Mouse (Mus musculus) midbrain, postnatal 0 days (tissue): ENCODE results near the gene Sumo1. TPM values are rescaled to one million over a fixed set of nuclear protein-coding genes. Genes with fewer than 3 reads are reported as not detected.

Source experiments
- ATAC-seq: fragments of 200-750 bp; cut with Nextera tagmentation; 2 replicates; pipeline ENCODE4 v1.8.0; 2017; ENCODE audit warnings: moderate number of reproducible peaks, mild to moderate bottlenecking, moderate TSS enrichment, moderate library complexity; ENCODE audit not compliant: low FRiP score
- DNase-seq: peaks from one replicate; pipeline ENCODE4 v3.0.0-alpha.2; 2015; ENCODE audit warnings: low spot score
- H3K27ac ChIP-seq: fragments of 300-500 bp; sonication (generic); 2 replicates; pipeline ENCODE4 v1.5.1; 2014; ENCODE audit warnings: low read depth, mild to moderate bottlenecking, low read length, mixed read lengths
- H3K27me3 ChIP-seq: fragments of 300-500 bp; sonication (generic); 2 replicates; pipeline ENCODE4 v1.6.1; 2014; ENCODE audit warnings: low read length, control low read depth, mixed read lengths; ENCODE audit not compliant: insufficient read depth
- H3K36me3 ChIP-seq: fragments of 300-500 bp; sonication (generic); 2 replicates; pipeline ENCODE4 v1.6.1; 2014; ENCODE audit warnings: low read length, control low read depth, mixed read lengths; ENCODE audit not compliant: insufficient read depth
- H3K4me1 ChIP-seq: fragments of 300-500 bp; sonication (generic); 2 replicates; pipeline ENCODE4 v1.6.1; 2014; ENCODE audit warnings: mild to moderate bottlenecking, control low read depth, antibody characterized with exemption, low read length, mixed read lengths; ENCODE audit not compliant: insufficient read depth
- H3K4me2 ChIP-seq: fragments of 300-500 bp; sonication (generic); 2 replicates; pipeline ENCODE4 v1.6.1; 2014; ENCODE audit warnings: low read depth, mild to moderate bottlenecking, low read length, mixed read lengths; ENCODE audit not compliant: poor library complexity, severe bottlenecking
- H3K4me3 ChIP-seq: fragments of 300-500 bp; sonication (generic); 2 replicates; pipeline ENCODE4 v1.5.1; 2014; ENCODE audit warnings: low read depth, mild to moderate bottlenecking, low read length, moderate library complexity
- H3K9ac ChIP-seq: fragments of 300-500 bp; sonication (generic); replicated peaks from 2 replicates; pipeline ENCODE4 v1.6.1; 2014; ENCODE audit warnings: mild to moderate bottlenecking, low read length, moderate library complexity, mixed read lengths; ENCODE audit not compliant: poor library complexity, severe bottlenecking
- H3K9me3 ChIP-seq: fragments of 300-500 bp; sonication (generic); 2 replicates; pipeline ENCODE4 v1.6.1; 2016; ENCODE audit warnings: low read length, control low read depth
- CTCF ChIP-seq: IDR thresholded peaks from 2 replicates; pipeline ENCODE4 v1.5.1; 2016; ENCODE audit warnings: antibody characterized with exemption, mild to moderate bottlenecking
- WGBS: fragments of 180-500 bp; shearing (Covaris S2); extraction: QIAGEN DNeasy Blood & Tissue Kit; methylation state at CpG from one replicate; pipeline ENCODE4 v1.1.7; 2014; 5-methylcytosine and 5-hydroxymethylcytosine counted together
- polyA plus RNA-seq: library from polyadenylated mRNA; unstranded; fragments of >200 nt; fragmentation: Nextera tagmentation; extraction: Ambion mirVana; gene quantifications from 2 replicates; pipeline ENCODE4 v1.2.1, GENCODE M21; 2015
- total RNA-seq: library from RNA; depleted of rRNA; stranded (reverse); fragments of >200 nt; gene quantifications from 2 replicates; pipeline ENCODE4 v1.2.3, GENCODE M21; 2014

Gene Sumo1
- total and polyA plus RNA-seq, 2 experiments from 2014 or later, result 81.6 to 319 TPM

GRCm38 (mm10) chr1:59687493-59687892 is 16.9 kb upstream of the Sumo1 start:
- no peaks in the 10 kb centered on the region; the same call in 1 of the 2 replicates for H3K36me3 ChIP-seq
- no peak overlapping the region for H3K27ac ChIP-seq
- no peak overlapping the region for H3K4me2 ChIP-seq
- 0 out of 2 replicates have a peak, but pooled peaks cover 5% of the 10 kb centered on the region for H3K27me3 ChIP-seq
- peaks cover 10% of the 10 kb centered on the region for H3K4me1 ChIP-seq
- ATAC-seq (no peak), DNase-seq (no peak)
- H3K9ac ChIP-seq, result no peak overlapping the region
- 85% methylated on average over 1 of the region's 1 CpGs for WGBS
- no peak overlapping the region for H3K4me3 ChIP-seq
- no peak for TF ChIP-seq CTCF
- H3K9me3 ChIP-seq, result no peaks in the 10 kb centered on the region

DNA sequence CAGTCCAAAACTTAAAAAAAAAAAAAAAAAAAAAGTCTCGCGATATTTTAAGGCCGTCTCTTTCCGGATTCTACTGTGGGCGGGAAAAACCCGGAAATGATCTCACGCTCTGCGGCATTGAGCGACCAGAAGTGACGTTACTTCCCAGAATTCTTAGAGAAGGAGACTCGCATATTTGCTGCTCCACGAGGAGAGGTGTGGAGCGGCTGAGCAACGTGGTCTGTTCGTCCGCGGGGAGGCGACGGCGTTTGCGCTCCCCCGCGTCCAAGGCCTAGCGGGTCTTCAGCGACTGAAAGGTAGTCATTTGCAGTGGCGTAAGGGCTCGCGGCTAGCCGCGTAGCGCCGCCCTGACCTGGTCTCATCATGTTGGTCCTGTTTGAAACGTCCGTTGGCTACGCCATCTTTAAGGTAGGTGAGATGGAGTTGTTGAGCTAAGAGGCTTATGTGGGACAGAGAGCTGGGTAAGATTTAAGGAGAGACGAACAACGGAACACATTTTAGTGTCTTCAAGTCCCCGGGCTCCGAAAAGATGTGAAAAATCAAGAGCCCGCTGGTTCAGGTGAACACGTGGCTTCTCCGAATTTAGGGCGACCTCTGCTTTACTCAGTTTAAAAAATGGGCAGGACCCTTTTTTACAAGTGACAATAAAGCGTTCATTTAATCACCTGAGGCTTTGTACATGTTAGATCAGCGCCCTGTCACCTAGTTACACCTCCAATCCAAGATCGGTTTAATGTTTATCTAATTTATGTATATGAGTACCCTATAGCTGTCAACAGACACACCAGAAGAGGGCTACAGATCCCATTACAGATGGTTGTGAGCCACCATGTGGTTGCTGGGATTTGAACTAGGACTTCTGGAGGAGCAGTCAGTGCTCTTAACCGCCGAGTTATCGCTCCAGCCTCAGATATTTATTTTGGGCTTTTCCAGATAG is 14.5 kb upstream of the Sumo1 start, which contains the start of gene Nop58:
Nop58 (plus strand) TSS at position 153 of the 937 bp plus-strand sequence.
- Histone ChIP-seq H3K27me3 (0 out of 2 replicates have a peak, but pooled peaks cover 5% of the 10 kb centered on the region), H3K9me3 (no peaks in the 10 kb centered on the region), H3K9ac (peak within 1 kb of the TSS; percentile 71), H3K4me2 (peak within 1 kb of the TSS; percentile 92), H3K36me3 (no peaks in the 10 kb centered on the region), H3K27ac (peak within 1 kb of the TSS; percentile 85), H3K4me3 (peak within 1 kb of the TSS; percentile 67), H3K4me1 (peaks cover 10% of the 10 kb centered on the region)
- peak; percentile 98 for ATAC-seq
- no peak; the same call in 1 of the 2 replicates for TF ChIP-seq CTCF
- peak; percentile 98 for DNase-seq
- under 1% methylated on average over 49 of the region's 49 CpGs for WGBS

- Histone ChIP-seq H3K9ac (0 out of 2 replicates have a peak overlapping the region, but pooled peaks have one; percentile 36), H3K27ac (no peak overlapping the region), H3K4me2 (peak overlapping the region; percentile 64), H3K9me3 (no peaks in the 10 kb centered on the region), H3K4me3 (peak overlapping the region; percentile 67), H3K36me3 (no peaks in the 10 kb centered on the region), H3K27me3 (0 out of 2 replicates have a peak, but pooled peaks cover 5% of the 10 kb centered on the region), H3K4me1 (peaks cover 10% of the 10 kb centered on the region)
- ATAC-seq (peak; percentile 50), DNase-seq (no peak)
- TF ChIP-seq CTCF, result no peak
- WGBS, result 11% methylated on average over 11 of the region's 11 CpGs
These were observed 13.5 kb upstream of the Sumo1 start for GRCm38 (mm10) chr1:59683926-59684818.

GRCm38 (mm10) chr1:59673661-59674060 is 3.0 kb upstream of the Sumo1 start:
- no peak overlapping the region for H3K9ac ChIP-seq
- no peak overlapping the region for H3K27ac ChIP-seq
- H3K4me3 ChIP-seq, result no peak overlapping the region
- H3K36me3 ChIP-seq, result no peaks in the 10 kb centered on the region
- TF ChIP-seq CTCF, result no peak
- no peaks in the 10 kb centered on the region for H3K9me3 ChIP-seq
- ATAC-seq (no peak), DNase-seq (no peak)
- no peak overlapping the region for H3K4me2 ChIP-seq
- no peaks in the 10 kb centered on the region for H3K4me1 ChIP-seq
- WGBS, result 95% methylated on average over 2 of the region's 2 CpGs
- H3K27me3 ChIP-seq, result no peaks in the 10 kb centered on the region

DNA sequence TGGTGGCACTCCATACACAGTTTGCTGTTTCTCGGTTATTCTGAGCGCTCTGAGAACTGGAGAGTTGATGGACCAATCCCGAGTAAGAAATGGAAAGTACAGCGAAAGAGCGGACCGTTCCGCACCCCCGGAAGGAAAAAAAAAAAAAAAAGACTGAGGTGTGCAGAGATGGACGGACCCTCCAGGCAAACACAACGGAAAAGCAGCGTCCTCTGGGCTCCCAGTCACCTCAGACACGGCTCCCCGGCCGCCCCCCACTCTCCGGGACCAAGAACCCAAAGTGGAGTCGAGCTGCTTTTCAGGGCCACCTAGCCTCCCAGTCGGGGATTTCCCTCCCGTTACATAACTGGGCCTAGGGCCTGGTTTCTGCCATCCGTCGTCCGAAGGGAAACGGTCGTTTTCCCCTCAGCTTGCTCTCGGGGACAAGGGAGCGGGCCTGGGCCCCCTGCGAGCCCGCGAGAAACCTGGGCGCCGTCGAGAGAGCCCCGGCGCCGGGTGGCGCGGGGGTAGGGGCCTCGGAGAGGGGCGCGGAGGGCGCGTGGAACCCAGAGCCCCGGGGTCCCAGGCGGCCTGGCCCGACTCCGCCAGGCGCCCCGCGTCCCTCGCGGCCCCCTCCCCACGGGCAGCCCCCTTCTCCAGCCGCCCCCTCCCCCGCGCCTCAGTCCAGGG is 538 bp downstream of the Sumo1 start:
- H3K27ac ChIP-seq, result peak overlapping the region; percentile 85
- H3K4me1 ChIP-seq, result no peaks in the 10 kb centered on the region
- peak overlapping the region; percentile 96 for H3K4me3 ChIP-seq
- no peaks in the 10 kb centered on the region for H3K9me3 ChIP-seq
- no peak; the same call in none of the 2 replicates for ATAC-seq
- DNase-seq, result peak; percentile 10
- WGBS, result under 1% methylated on average over 39 of the region's 54 CpGs
- no peaks in the 10 kb centered on the region for H3K27me3 ChIP-seq
- TF ChIP-seq CTCF, result no peak
- peak overlapping the region; percentile 85 for H3K4me2 ChIP-seq
- H3K36me3 ChIP-seq, result no peaks in the 10 kb centered on the region
- peak overlapping the region; percentile 96 for H3K9ac ChIP-seq
